Mouse (Mus musculus): ENCODE results near the gene Vwa8. TPM values are rescaled to one million over a fixed set of nuclear protein-coding genes. Genes with fewer than 3 reads are reported as not detected.

The Vwa8 gene
- polyA plus RNA-seq, 2 experiments = 11.8 to 14.0 TPM

DNA sequence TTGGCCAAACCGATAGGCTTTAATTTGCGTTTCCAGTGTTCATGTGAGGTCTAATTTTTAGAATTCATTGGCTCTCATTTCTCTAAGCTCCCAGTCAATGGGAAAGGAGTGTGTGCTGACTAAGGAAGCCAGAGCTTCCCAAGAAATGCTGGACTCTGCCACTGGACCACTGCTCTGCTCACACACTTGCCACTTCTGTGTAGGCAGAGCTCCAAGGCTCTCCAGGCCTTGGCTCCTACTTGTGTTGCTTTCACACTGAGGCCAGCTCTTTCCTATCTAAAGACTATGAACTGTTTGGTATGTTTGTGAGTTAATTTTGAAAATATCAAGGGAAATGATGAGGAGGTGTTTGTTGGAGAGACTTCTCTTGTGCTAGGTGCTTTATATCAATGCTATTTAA is 67.8 kb downstream of the Vwa8 start:
- WGBS = 88% methylated on average over 2 of the region's 2 CpGs
- H3K27ac ChIP-seq (replicated peaks; ENCODE audit: low read depth, low read length) = no peak overlapping the region
- H3K9ac ChIP-seq (ENCODE audit: low read depth, low read length, severe bottlenecking) = no peak overlapping the region
- H3K4me3 ChIP-seq (replicated peaks; ENCODE audit: low read length) = no peak overlapping the region
- H3K4me2 ChIP-seq (replicated peaks; ENCODE audit: low read depth, low read length, severe bottlenecking) = no peak overlapping the region
- no peaks in the 10 kb centered on the region for H3K27me3 ChIP-seq (ENCODE audit: control insufficient read depth, insufficient read depth, low read length)
- no peaks in the 10 kb centered on the region for H3K9me3 ChIP-seq (ENCODE audit: control insufficient read depth, low read length)
- no peaks in the 10 kb centered on the region for H3K4me1 ChIP-seq (ENCODE audit: control insufficient read depth, insufficient read depth, low read length)
- TF ChIP-seq POLR2A (IDR thresholded peaks at IDR 0.05; ENCODE audit: borderline replicate concordance, extremely low read depth, insufficient read depth, insufficient read length) = no peak
- DNase-seq (ENCODE audit: low spot score) (no peak), ATAC-seq (ENCODE audit: low FRiP score, low read depth) (no peak)
- no peaks in the 10 kb centered on the region for H3K36me3 ChIP-seq (ENCODE audit: control insufficient read depth, insufficient read depth, low read length)

DNA sequence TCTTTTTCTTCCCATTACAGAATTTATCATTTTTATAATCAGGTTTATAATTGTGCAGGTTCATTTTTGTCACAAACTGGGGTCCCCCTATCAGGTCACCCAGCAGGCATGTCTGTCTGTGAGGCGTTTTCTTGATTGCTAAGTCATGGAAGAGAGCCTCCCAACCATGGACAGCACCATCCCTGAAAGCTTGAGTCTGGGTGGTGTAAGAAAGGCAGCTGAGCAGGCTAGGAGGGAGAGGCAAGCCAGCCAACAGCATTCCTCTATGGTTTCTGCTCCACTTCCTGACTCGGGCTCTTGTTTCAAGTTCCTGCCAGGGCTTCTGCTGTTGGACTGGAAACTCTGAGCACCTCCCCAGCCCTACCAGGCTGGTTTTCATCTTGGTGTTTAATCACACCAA is 72.4 kb downstream of the Vwa8 start:
- WGBS = 52% methylated on average over 2 of the region's 2 CpGs
- Histone ChIP-seq H3K27me3 (ENCODE audit: control insufficient read depth, insufficient read depth, low read length) (no peaks in the 10 kb centered on the region), H3K4me2 (replicated peaks; ENCODE audit: low read depth, low read length, severe bottlenecking) (no peak overlapping the region), H3K36me3 (ENCODE audit: control insufficient read depth, insufficient read depth, low read length) (no peaks in the 10 kb centered on the region), H3K9me3 (ENCODE audit: control insufficient read depth, low read length) (no peaks in the 10 kb centered on the region), H3K4me3 (replicated peaks; ENCODE audit: low read length) (no peak overlapping the region), H3K9ac (ENCODE audit: low read depth, low read length, severe bottlenecking) (no peak overlapping the region), H3K27ac (replicated peaks; ENCODE audit: low read depth, low read length) (no peak overlapping the region), H3K4me1 (ENCODE audit: control insufficient read depth, insufficient read depth, low read length) (no peaks in the 10 kb centered on the region)
- no peak for TF ChIP-seq POLR2A (IDR thresholded peaks at IDR 0.05; ENCODE audit: borderline replicate concordance, extremely low read depth, insufficient read depth, insufficient read length)
- DNase-seq (ENCODE audit: low spot score) (no peak), ATAC-seq (ENCODE audit: low FRiP score, low read depth) (no peak)

DNA sequence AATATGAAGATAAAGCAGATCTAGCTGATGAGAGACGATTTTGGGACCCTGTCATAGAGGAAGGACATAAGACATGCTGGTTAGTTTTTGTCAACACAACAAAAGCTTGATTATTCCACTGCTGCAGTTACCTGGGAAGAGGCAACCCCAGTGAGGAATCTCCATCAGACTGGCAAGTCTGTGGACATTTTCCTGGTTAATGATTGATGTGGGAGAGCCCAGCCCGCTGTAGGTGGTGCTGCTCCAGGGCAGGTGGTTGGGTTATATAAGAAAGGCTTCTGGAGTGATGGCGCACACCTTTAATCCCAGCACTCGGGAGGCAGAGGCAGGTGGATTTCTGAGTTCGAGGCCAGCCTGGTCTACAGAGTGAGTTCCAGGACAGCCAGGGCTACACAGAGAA is 74.8 kb downstream of the Vwa8 start:
- TF ChIP-seq POLR2A (IDR thresholded peaks at IDR 0.05; ENCODE audit: borderline replicate concordance, extremely low read depth, insufficient read depth, insufficient read length) = no peak
- ATAC-seq (ENCODE audit: low FRiP score, low read depth) (no peak), DNase-seq (ENCODE audit: low spot score) (no peak)
- Histone ChIP-seq H3K36me3 (ENCODE audit: control insufficient read depth, insufficient read depth, low read length) (no peaks in the 10 kb centered on the region), H3K9ac (ENCODE audit: low read depth, low read length, severe bottlenecking) (no peak overlapping the region), H3K9me3 (ENCODE audit: control insufficient read depth, low read length) (no peaks in the 10 kb centered on the region), H3K4me3 (replicated peaks; ENCODE audit: low read length) (no peak overlapping the region), H3K4me1 (ENCODE audit: control insufficient read depth, insufficient read depth, low read length) (no peaks in the 10 kb centered on the region), H3K4me2 (replicated peaks; ENCODE audit: low read depth, low read length, severe bottlenecking) (no peak overlapping the region), H3K27me3 (ENCODE audit: control insufficient read depth, insufficient read depth, low read length) (no peaks in the 10 kb centered on the region), H3K27ac (replicated peaks; ENCODE audit: low read depth, low read length) (no peak overlapping the region)
- 93% methylated on average over 5 of the region's 5 CpGs for WGBS

DNA sequence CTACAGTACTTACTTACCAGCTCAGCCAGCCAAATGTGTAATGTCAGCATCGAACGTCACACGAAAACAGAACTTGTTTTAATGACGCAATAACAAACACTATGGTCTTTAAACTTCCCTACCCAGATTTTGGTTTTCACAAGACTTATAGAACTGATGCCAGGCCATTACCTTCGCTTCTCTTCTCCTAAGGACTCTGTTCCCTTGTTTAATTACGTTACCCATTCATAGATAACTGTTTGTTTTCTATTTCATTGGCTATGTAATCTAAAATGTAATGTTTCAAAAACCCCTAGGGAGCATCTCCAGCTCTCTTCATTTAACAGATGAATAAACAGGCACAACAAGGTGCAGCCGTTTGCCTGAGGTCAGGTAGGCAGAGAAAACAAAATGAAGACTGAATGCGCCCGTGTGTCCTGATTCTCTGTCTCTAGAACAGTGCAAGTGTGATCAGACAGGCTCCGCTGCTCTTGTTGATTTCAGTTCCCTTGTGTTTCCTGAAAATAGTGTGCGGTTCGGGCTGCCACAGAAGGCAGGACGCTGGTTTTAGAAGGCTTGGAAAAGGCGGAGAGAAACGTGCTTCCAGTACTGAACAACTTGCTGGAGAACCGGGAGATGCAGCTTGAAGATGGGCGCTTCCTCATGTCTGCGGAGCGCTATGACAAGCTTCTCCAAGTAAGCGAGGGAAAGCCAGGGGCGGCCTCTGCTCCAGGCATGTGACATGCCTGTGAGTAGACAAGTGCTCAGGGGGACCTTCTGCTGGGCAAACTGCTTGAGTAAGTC is 76.1 kb downstream of the Vwa8 start:
- DNase-seq (ENCODE audit: low spot score) = no peak
- H3K4me2 ChIP-seq (replicated peaks; ENCODE audit: low read depth, low read length, severe bottlenecking) = no peak overlapping the region
- H3K9me3 ChIP-seq (ENCODE audit: control insufficient read depth, low read length) = no peaks in the 10 kb centered on the region
- H3K36me3 ChIP-seq (ENCODE audit: control insufficient read depth, insufficient read depth, low read length) = no peaks in the 10 kb centered on the region
- no peaks in the 10 kb centered on the region for H3K27me3 ChIP-seq (ENCODE audit: control insufficient read depth, insufficient read depth, low read length)
- no peak for ATAC-seq (ENCODE audit: low FRiP score, low read depth)
- H3K27ac ChIP-seq (replicated peaks; ENCODE audit: low read depth, low read length) = no peak overlapping the region
- 85% methylated on average over 21 of the region's 21 CpGs for WGBS
- H3K4me1 ChIP-seq (ENCODE audit: control insufficient read depth, insufficient read depth, low read length) = no peaks in the 10 kb centered on the region
- no peak overlapping the region for H3K9ac ChIP-seq (ENCODE audit: low read depth, low read length, severe bottlenecking)
- no peak for TF ChIP-seq POLR2A (IDR thresholded peaks at IDR 0.05; ENCODE audit: borderline replicate concordance, extremely low read depth, insufficient read depth, insufficient read length)
- H3K4me3 ChIP-seq (replicated peaks; ENCODE audit: low read length) = no peak overlapping the region

DNA sequence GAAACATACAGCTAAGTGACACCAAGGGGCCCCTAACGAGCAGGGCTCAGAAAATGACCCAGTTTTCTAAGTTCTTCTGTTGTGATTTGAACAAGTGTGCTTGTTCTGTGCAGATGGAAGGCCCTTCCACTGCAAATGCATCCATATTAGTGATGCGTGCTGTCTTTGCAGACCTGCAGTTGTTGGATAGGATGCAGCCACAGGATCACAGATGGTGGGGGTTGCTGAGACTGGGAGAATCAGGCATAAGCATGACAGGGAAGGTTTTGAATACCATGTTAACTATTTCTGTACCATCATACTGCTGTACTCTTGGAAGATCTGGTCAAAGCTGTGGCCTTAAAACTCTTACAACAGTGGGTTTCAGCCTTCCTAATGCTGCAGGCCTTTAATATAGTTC is 83.2 kb downstream of the Vwa8 start:
- Histone ChIP-seq H3K4me3 (replicated peaks; ENCODE audit: low read length) (no peak overlapping the region), H3K27ac (replicated peaks; ENCODE audit: low read depth, low read length) (no peak overlapping the region), H3K9me3 (ENCODE audit: control insufficient read depth, low read length) (no peaks in the 10 kb centered on the region), H3K27me3 (ENCODE audit: control insufficient read depth, insufficient read depth, low read length) (no peaks in the 10 kb centered on the region), H3K4me2 (replicated peaks; ENCODE audit: low read depth, low read length, severe bottlenecking) (no peak overlapping the region), H3K4me1 (ENCODE audit: control insufficient read depth, insufficient read depth, low read length) (peaks cover 7% of the 10 kb centered on the region), H3K9ac (ENCODE audit: low read depth, low read length, severe bottlenecking) (no peak overlapping the region), H3K36me3 (ENCODE audit: control insufficient read depth, insufficient read depth, low read length) (no peaks in the 10 kb centered on the region)
- DNase-seq (ENCODE audit: low spot score) (no peak), ATAC-seq (ENCODE audit: low FRiP score, low read depth) (no peak)
- no peak for TF ChIP-seq POLR2A (IDR thresholded peaks at IDR 0.05; ENCODE audit: borderline replicate concordance, extremely low read depth, insufficient read depth, insufficient read length)
- WGBS = 73% methylated on average over 2 of the region's 2 CpGs

All from limb, embryonic 14.5 days (tissue).